Mouse (Mus musculus): ENCODE measurements at regions not wholly inside any gene's neighbourhood (a gene's known extent, or its start where the extent isn't known, plus 50 kb on each side); places are given as distances from the start of the nearest gene placed in this dataset.
A peak's percentile ranks its signal among the peaks of the same experiment; 100 is the strongest.

DNA sequence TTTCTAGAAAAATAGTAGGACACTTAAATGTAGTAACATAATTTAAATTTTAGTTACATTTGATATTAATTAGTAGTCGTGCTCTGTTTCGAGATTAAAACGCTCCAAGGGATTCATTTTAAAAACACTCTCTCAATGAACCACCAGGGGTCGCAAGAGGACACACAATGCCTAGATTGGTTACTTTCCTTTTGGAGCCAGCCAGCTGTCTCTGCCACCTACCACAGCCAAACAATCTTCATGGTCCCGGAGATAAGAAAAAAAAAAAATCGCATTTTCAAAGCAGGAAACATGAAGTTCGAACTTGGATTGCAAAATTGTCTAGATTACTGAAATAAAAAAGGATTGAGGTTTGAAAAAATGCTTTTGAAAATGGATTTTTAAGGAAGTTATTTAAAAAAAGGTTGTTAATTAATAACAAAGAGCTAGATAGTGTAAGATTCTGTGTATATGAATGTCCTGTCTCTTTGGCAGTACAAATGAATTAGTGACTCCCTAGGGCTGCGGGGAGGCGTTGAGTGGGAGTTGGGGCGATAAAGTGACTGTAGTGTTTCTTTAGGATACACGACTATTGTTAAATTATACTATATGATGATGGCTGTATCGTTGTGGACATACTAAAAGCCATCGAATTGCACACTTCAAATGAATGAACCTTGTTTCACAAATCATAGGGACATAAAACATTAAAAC, 108.6 kb downstream of the Gm5447 start:
- TF ChIP-seq CTCF (IDR thresholded peaks at IDR 0.05; ENCODE audit: low read depth) (peak; percentile 82), EP300 (IDR thresholded peaks at IDR 0.05; ENCODE audit: low read depth) (no peak)

All from liver, postnatal 0 days (tissue).